Mouse (Mus musculus): ENCODE data around the gene Timm10. TPM values are rescaled to one million over a fixed set of nuclear protein-coding genes. Genes with fewer than 3 reads are reported as not detected.

Gene Timm10
- total and polyA plus RNA-seq, 2 experiments from 2014 or later, result 62.5 to 85.0 TPM

- TF ChIP-seq CTCF (IDR thresholded peaks at IDR 0.05), result no peak
- DNase-seq (ENCODE audit: low spot score) (no peak), ATAC-seq (ENCODE audit: low FRiP score) (0 out of 2 replicates have a peak, but pooled peaks have one; percentile 5)
- Histone ChIP-seq H3K4me1 (ENCODE audit: insufficient read depth, low read length) (no peaks in the 10 kb centered on the region), H3K9me3 (ENCODE audit: low read length) (no peaks in the 10 kb centered on the region), H3K4me3 (ENCODE audit: low read depth, low read length) (no peak overlapping the region), H3K36me3 (ENCODE audit: insufficient read depth, low read length) (no peaks in the 10 kb centered on the region), H3K4me2 (ENCODE audit: low read depth, low read length, poor library complexity, severe bottlenecking) (no peak overlapping the region), H3K27ac (ENCODE audit: low read depth, low read length) (no peak overlapping the region), H3K9ac (replicated peaks; ENCODE audit: low read length, poor library complexity, severe bottlenecking) (no peak overlapping the region), H3K27me3 (ENCODE audit: insufficient read depth, low read length) (no peaks in the 10 kb centered on the region)
- WGBS, result 83% methylated on average over 6 of the region's 6 CpGs
Measured at GRCm38 (mm10) chr2:84810526-84810885, 16.3 kb upstream of the Timm10 start.

- WGBS, result 39% methylated on average over 26 of the region's 26 CpGs
- no peak overlapping the region for H3K27ac ChIP-seq (ENCODE audit: low read depth, low read length)
- no peaks in the 10 kb centered on the region for H3K4me1 ChIP-seq (ENCODE audit: insufficient read depth, low read length)
- no peak overlapping the region for H3K4me3 ChIP-seq (ENCODE audit: low read depth, low read length)
- H3K9ac ChIP-seq (replicated peaks; ENCODE audit: low read length, poor library complexity, severe bottlenecking), result no peak overlapping the region
- peak; percentile 79 for TF ChIP-seq CTCF (IDR thresholded peaks at IDR 0.05)
- peak; percentile 75 for ATAC-seq (ENCODE audit: low FRiP score)
- peak; percentile 88 for DNase-seq (ENCODE audit: low spot score)
- H3K4me2 ChIP-seq (ENCODE audit: low read depth, low read length, poor library complexity, severe bottlenecking), result peak overlapping the region; percentile 38
- H3K36me3 ChIP-seq (ENCODE audit: insufficient read depth, low read length), result no peaks in the 10 kb centered on the region
- H3K9me3 ChIP-seq (ENCODE audit: low read length), result no peaks in the 10 kb centered on the region
- no peaks in the 10 kb centered on the region for H3K27me3 ChIP-seq (ENCODE audit: insufficient read depth, low read length)
Measured at GRCm38 (mm10) chr2:84810886-84811577, 15.8 kb upstream of the Timm10 start.

GRCm38 (mm10) chr2:84811880-84812279, 14.9 kb upstream of the Timm10 start:
- Histone ChIP-seq H3K9me3 (ENCODE audit: low read length) (no peaks in the 10 kb centered on the region), H3K4me1 (ENCODE audit: insufficient read depth, low read length) (no peaks in the 10 kb centered on the region), H3K9ac (replicated peaks; ENCODE audit: low read length, poor library complexity, severe bottlenecking) (no peak overlapping the region), H3K4me3 (ENCODE audit: low read depth, low read length) (no peak overlapping the region), H3K36me3 (ENCODE audit: insufficient read depth, low read length) (no peaks in the 10 kb centered on the region), H3K27ac (ENCODE audit: low read depth, low read length) (no peak overlapping the region), H3K4me2 (ENCODE audit: low read depth, low read length, poor library complexity, severe bottlenecking) (no peak overlapping the region), H3K27me3 (ENCODE audit: insufficient read depth, low read length) (no peaks in the 10 kb centered on the region)
- DNase-seq (ENCODE audit: low spot score) (no peak), ATAC-seq (ENCODE audit: low FRiP score) (no peak; the same call in 1 of the 2 replicates)
- TF ChIP-seq CTCF (IDR thresholded peaks at IDR 0.05), result no peak
- WGBS, result 85% methylated on average over 7 of the region's 7 CpGs

- WGBS, result 84% methylated on average over 6 of the region's 6 CpGs
- Histone ChIP-seq H3K27me3 (ENCODE audit: insufficient read depth, low read length) (no peaks in the 10 kb centered on the region), H3K4me2 (ENCODE audit: low read depth, low read length, poor library complexity, severe bottlenecking) (no peak overlapping the region), H3K36me3 (ENCODE audit: insufficient read depth, low read length) (no peaks in the 10 kb centered on the region), H3K4me3 (ENCODE audit: low read depth, low read length) (no peak overlapping the region), H3K4me1 (ENCODE audit: insufficient read depth, low read length) (no peaks in the 10 kb centered on the region), H3K9ac (replicated peaks; ENCODE audit: low read length, poor library complexity, severe bottlenecking) (no peak overlapping the region), H3K27ac (ENCODE audit: low read depth, low read length) (no peak overlapping the region), H3K9me3 (ENCODE audit: low read length) (no peaks in the 10 kb centered on the region)
- no peak for TF ChIP-seq CTCF (IDR thresholded peaks at IDR 0.05)
- no peak for ATAC-seq (ENCODE audit: low FRiP score)
- no peak for DNase-seq (ENCODE audit: low spot score)
Measured at GRCm38 (mm10) chr2:84812676-84813075, 14.1 kb upstream of the Timm10 start.

GRCm38 (mm10) chr2:84819861-84820260, 6.9 kb upstream of the Timm10 start:
- Histone ChIP-seq H3K4me1 (ENCODE audit: insufficient read depth, low read length) (no peaks in the 10 kb centered on the region), H3K36me3 (ENCODE audit: insufficient read depth, low read length) (no peaks in the 10 kb centered on the region), H3K27me3 (ENCODE audit: insufficient read depth, low read length) (peaks cover 5% of the 10 kb centered on the region; the same call in 1 of the 2 replicates), H3K4me3 (ENCODE audit: low read depth, low read length) (no peak overlapping the region), H3K9ac (replicated peaks; ENCODE audit: low read length, poor library complexity, severe bottlenecking) (no peak overlapping the region), H3K9me3 (ENCODE audit: low read length) (no peaks in the 10 kb centered on the region), H3K4me2 (ENCODE audit: low read depth, low read length, poor library complexity, severe bottlenecking) (no peak overlapping the region), H3K27ac (ENCODE audit: low read depth, low read length) (no peak overlapping the region)
- DNase-seq (ENCODE audit: low spot score) (no peak), ATAC-seq (ENCODE audit: low FRiP score) (no peak)
- TF ChIP-seq CTCF (IDR thresholded peaks at IDR 0.05), result no peak
- 82% methylated on average over 3 of the region's 3 CpGs for WGBS

GRCm38 (mm10) chr2:84822552-84822951, 4.2 kb upstream of the Timm10 start, which contains the start of gene Smtnl1:
Smtnl1 (minus strand) TSS chr2:84822652.
- 71% methylated on average over 13 of the region's 13 CpGs for WGBS
- Histone ChIP-seq H3K27ac (ENCODE audit: low read depth, low read length) (no peak within 1 kb of the TSS), H3K4me3 (ENCODE audit: low read depth, low read length) (no peak within 1 kb of the TSS), H3K9ac (replicated peaks; ENCODE audit: low read length, poor library complexity, severe bottlenecking) (no peak within 1 kb of the TSS), H3K4me1 (ENCODE audit: insufficient read depth, low read length) (no peaks in the 10 kb centered on the region), H3K4me2 (ENCODE audit: low read depth, low read length, poor library complexity, severe bottlenecking) (no peak within 1 kb of the TSS), H3K9me3 (ENCODE audit: low read length) (no peaks in the 10 kb centered on the region), H3K36me3 (ENCODE audit: insufficient read depth, low read length) (no peaks in the 10 kb centered on the region), H3K27me3 (ENCODE audit: insufficient read depth, low read length) (peaks cover 5% of the 10 kb centered on the region; the same call in 1 of the 2 replicates)
- ATAC-seq (ENCODE audit: low FRiP score), result no peak
- DNase-seq (ENCODE audit: low spot score), result no peak
- TF ChIP-seq CTCF (IDR thresholded peaks at IDR 0.05), result no peak

Data from midbrain, postnatal 0 days (tissue).